In the genomic region with DNA sequence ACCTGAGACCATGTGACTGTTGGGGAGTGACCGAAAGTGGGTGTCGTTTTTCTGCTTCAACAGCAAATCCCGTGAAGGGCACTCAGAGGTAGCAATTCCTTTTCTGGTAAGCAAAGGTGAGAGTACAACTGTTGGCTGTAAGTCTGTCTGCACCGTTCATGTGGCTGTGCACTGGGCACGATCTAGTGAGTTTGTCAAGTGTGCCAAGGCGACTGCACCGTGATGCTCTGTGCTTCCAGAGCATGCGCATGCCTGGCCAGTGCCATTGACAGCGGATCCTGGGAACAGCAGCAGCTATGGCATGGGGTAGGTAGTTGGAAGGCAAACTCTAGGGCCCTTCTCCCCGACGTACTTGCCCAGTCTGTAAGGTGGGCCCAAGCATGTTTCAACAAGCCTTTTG, we compare ENCODE assay signal across 16 mouse cellular contexts. TPM values are rescaled to one million over a fixed set of nuclear protein-coding genes. Genes with fewer than 3 reads are reported as not detected.
DNase-seq lines count a peak whose midpoint lies in the region; ATAC-seq and TF ChIP-seq lines count a peak whose summit lies in the region.
"Had no signal": no experiment of that assay in that cellular context is flagged by ENCODE, and none has a peak within 500 bp of the region (broad histone marks: within the 10 kb centered on the region; RNA-seq: fewer than 3 reads in every experiment).

No protein-coding gene starts in this region.

- intact Hi-C loops in heart, adult 2 months (cut with DNase I) = no loop called here

- 57% methylated on average over 11 of the region's 11 CpGs for WGBS in heart, adult 2 months
- 64% methylated on average over 11 of the region's 11 CpGs for WGBS in kidney, embryonic 16.5 days
- 66% methylated on average over 11 of the region's 11 CpGs for WGBS in heart, embryonic 16.5 days
- 70% methylated on average over 11 of the region's 11 CpGs for WGBS in stomach, postnatal 0 days

- H3K4me1 ChIP-seq in heart, adult 2 months (ENCODE audit: control insufficient read depth, insufficient read depth, low read length) = peaks cover 7% of the 10 kb centered on the region; the same call in 1 of the 2 replicates
- H3K4me1 ChIP-seq in kidney, embryonic 16.5 days (ENCODE audit: insufficient read depth, low read length) = 0 out of 2 replicates have a peak, but pooled peaks cover 17% of the 10 kb centered on the region
- H3K4me1 ChIP-seq in heart, embryonic 16.5 days (ENCODE audit: control insufficient read depth, insufficient read depth, low read length) = peaks cover 62% of the 10 kb centered on the region
- H3K4me1 ChIP-seq in stomach, postnatal 0 days (replicated peaks; ENCODE audit: control insufficient read depth, insufficient read depth) = no peaks in the 10 kb centered on the region
- H3K4me1 ChIP-seq: neural tube, embryonic 12.5 days had no signal

- no peak overlapping the region for H3K4me3 ChIP-seq in heart, adult 2 months
- H3K4me3 ChIP-seq in kidney, embryonic 16.5 days (ENCODE audit: low read length) = no peak overlapping the region
- H3K4me3 ChIP-seq in heart, embryonic 16.5 days (ENCODE audit: low read length) = no peak overlapping the region
- H3K4me3 ChIP-seq in stomach, postnatal 0 days (ENCODE audit: low read depth, low read length) = no peak overlapping the region
- H3K4me3 ChIP-seq: embryonic facial prominence, embryonic 15.5 days; forebrain, embryonic 10.5 days; hindbrain, embryonic 12.5 days; neural tube, embryonic 12.5 days; stomach, embryonic 15.5 days had no signal

- H3K9ac ChIP-seq in heart, adult 2 months (ENCODE audit: low read depth, low read length) = no peak overlapping the region
- no peak overlapping the region for H3K9ac ChIP-seq in kidney, embryonic 16.5 days (replicated peaks; ENCODE audit: low read length)
- peak overlapping the region; percentile 34 for H3K9ac ChIP-seq in heart, embryonic 16.5 days (ENCODE audit: low read length)
- H3K9ac ChIP-seq in stomach, postnatal 0 days (ENCODE audit: low read length) = no peak overlapping the region
- H3K9ac ChIP-seq: embryonic facial prominence, embryonic 15.5 days; hindbrain, embryonic 12.5 days; neural tube, embryonic 12.5 days; stomach, embryonic 15.5 days had no signal

- 0 out of 2 replicates have a peak, but pooled peaks have one; percentile 8 for ATAC-seq in kidney, embryonic 16.5 days (ENCODE audit: low FRiP score, low TSS enrichment)
- ATAC-seq in heart, embryonic 16.5 days (replicated peaks; ENCODE audit: extremely low read depth, insufficient read depth, low FRiP score) = no peak
- peak; percentile 24; the same call in 1 of the 2 replicates for ATAC-seq in stomach, postnatal 0 days (ENCODE audit: low FRiP score, low TSS enrichment)

- no peak for TF ChIP-seq CTCF in heart, adult 2 months (IDR thresholded peaks at IDR 0.05)
- no peak for TF ChIP-seq CTCF in stomach, postnatal 0 days (IDR thresholded peaks at IDR 0.05; ENCODE audit: low read depth)

- TF ChIP-seq EP300 in heart, adult 2 months (IDR thresholded peaks at IDR 0.05; ENCODE audit: insufficient read depth, low read depth, low read length) = peak; percentile 61; the same call in 1 of the 2 replicates
- no peak for TF ChIP-seq EP300 in stomach, postnatal 0 days (optimal IDR thresholded peaks at IDR 0.05)

- no peak for TF ChIP-seq POLR2A in heart, adult 2 months (IDR thresholded peaks at IDR 0.05; ENCODE audit: insufficient read depth, low read depth, low read length)

- peak; percentile 29 to 42 for DNase-seq in heart, adult 2 months
- no peak for DNase-seq in heart, adult 8-10 months (ENCODE audit: low spot score)
- DNase-seq in kidney, postnatal 10 days = no peak
- no peak for DNase-seq in stomach, postnatal 0 days (ENCODE audit: low spot score)
- no peak for DNase-seq in left cerebral cortex, adult 11 months (ENCODE audit: low spot score)
- DNase-seq: cerebellum, adult 8-10 months; gastrocnemius, postnatal 14 days; lung, postnatal 14 days had no signal

- peak overlapping the region; percentile 46; the same call in 1 of the 2 replicates for H3K4me2 ChIP-seq in kidney, embryonic 16.5 days (replicated peaks; ENCODE audit: low read depth, low read length)
- H3K4me2 ChIP-seq in heart, embryonic 16.5 days (ENCODE audit: low read depth, low read length) = peak overlapping the region; percentile 37
- H3K4me2 ChIP-seq in stomach, postnatal 0 days (replicated peaks; ENCODE audit: low read depth) = no peak overlapping the region
- H3K4me2 ChIP-seq: hindbrain, embryonic 12.5 days; neural tube, embryonic 12.5 days had no signal

- H3K9me3 ChIP-seq in kidney, embryonic 16.5 days (ENCODE audit: low read length) = no peaks in the 10 kb centered on the region
- 0 out of 2 replicates have a peak, but pooled peaks cover 3% of the 10 kb centered on the region for H3K9me3 ChIP-seq in heart, embryonic 16.5 days (replicated peaks; ENCODE audit: control insufficient read depth, low read length)
- H3K9me3 ChIP-seq in stomach, postnatal 0 days (ENCODE audit: control insufficient read depth, low read length) = no peaks in the 10 kb centered on the region
- H3K9me3 ChIP-seq: embryonic facial prominence, embryonic 15.5 days; forebrain, embryonic 10.5 days; G1E; hindbrain, embryonic 12.5 days; neural tube, embryonic 12.5 days; stomach, embryonic 15.5 days had no signal

- H3K27ac ChIP-seq in heart, adult 2 months = peak overlapping the region; percentile 93
- no peak overlapping the region for H3K27ac ChIP-seq in kidney, embryonic 16.5 days (ENCODE audit: low read length)
- peak overlapping the region; percentile 74 for H3K27ac ChIP-seq in heart, embryonic 16.5 days (ENCODE audit: low read length)
- H3K27ac ChIP-seq in stomach, postnatal 0 days (replicated peaks) = no peak overlapping the region
- H3K27ac ChIP-seq: embryonic facial prominence, embryonic 15.5 days; forebrain, embryonic 10.5 days; hindbrain, embryonic 12.5 days; neural tube, embryonic 12.5 days; stomach, embryonic 15.5 days had no signal

- H3K79me2 ChIP-seq in heart, adult 2 months (replicated peaks; ENCODE audit: control insufficient read depth, insufficient read depth, low read length) = no peaks in the 10 kb centered on the region

- H3K27me3 ChIP-seq in heart, adult 2 months (ENCODE audit: control insufficient read depth, insufficient read depth, low read length) = no peaks in the 10 kb centered on the region
- no peaks in the 10 kb centered on the region for H3K27me3 ChIP-seq in kidney, embryonic 16.5 days (ENCODE audit: insufficient read depth, low read length)
- H3K27me3 ChIP-seq in heart, embryonic 16.5 days (ENCODE audit: control insufficient read depth, insufficient read depth, low read length) = no peaks in the 10 kb centered on the region
- H3K27me3 ChIP-seq in stomach, postnatal 0 days (ENCODE audit: control insufficient read depth, insufficient read depth, low read length) = no peaks in the 10 kb centered on the region
- H3K27me3 ChIP-seq: embryonic facial prominence, embryonic 15.5 days; hindbrain, embryonic 12.5 days; neural tube, embryonic 12.5 days; stomach, embryonic 15.5 days had no signal

- H3K36me3 ChIP-seq in heart, adult 2 months (ENCODE audit: control insufficient read depth, insufficient read depth, low read length) = peaks cover 4% of the 10 kb centered on the region
- no peaks in the 10 kb centered on the region for H3K36me3 ChIP-seq in kidney, embryonic 16.5 days (ENCODE audit: insufficient read depth, low read length)
- 0 out of 2 replicates have a peak, but pooled peaks cover 1% of the 10 kb centered on the region for H3K36me3 ChIP-seq in heart, embryonic 16.5 days (ENCODE audit: control insufficient read depth, insufficient read depth)
- H3K36me3 ChIP-seq in stomach, postnatal 0 days (ENCODE audit: control insufficient read depth, insufficient read depth, low read length) = no peaks in the 10 kb centered on the region
- H3K36me3 ChIP-seq: embryonic facial prominence, embryonic 15.5 days; forebrain, embryonic 10.5 days; G1E; hindbrain, embryonic 12.5 days; neural tube, embryonic 12.5 days; stomach, embryonic 15.5 days had no signal

RNA-seq across cellular contexts. Expression of gene Rbm20, which starts 49.6 kb away (rescaled TPM):
- total RNA-seq in heart, adult 2 months (2021) = 100 to 1,000 TPM; 194 to 231 TPM
- 143 and 161 TPM in 2 replicates for polyA plus RNA-seq in heart, adult 2 months (2012; rRNA removed)
- total RNA-seq in heart, adult 8-10 months (2022) = 100 to 1,000 TPM; 232 to 257 (median 245) TPM
- 2.5 and 3.1 TPM in 2 replicates for polyA plus RNA-seq in kidney, embryonic 16.5 days (2015; fragmentation: Nextera tagmentation; extraction: Ambion mirVana)
- polyA plus RNA-seq in heart, embryonic 16.5 days (2015; fragmentation: Nextera tagmentation; extraction: Ambion mirVana) = 48.1 and 50.7 TPM in 2 replicates
- 2.3 and 2.5 TPM in 2 replicates for polyA plus RNA-seq in stomach, postnatal 0 days (2015; fragmentation: Nextera tagmentation; extraction: Ambion mirVana)

Comparison
In these comparisons a context has a peak if more than half of its experiments do, and no peak if none do; other contexts are left out.
1. DNase-seq: peak in heart, adult 2 months (2 of 2); none in heart, adult 8-10 months (single experiment), kidney, postnatal 10 days (single experiment), stomach, postnatal 0 days (single experiment) and left cerebral cortex, adult 11 months (single experiment).
2. H3K27ac ChIP-seq: peak in heart, adult 2 months (single experiment) and heart, embryonic 16.5 days (single experiment); none in kidney, embryonic 16.5 days (single experiment) and stomach, postnatal 0 days (single experiment).
3. RNA of gene Rbm20, which starts 49.6 kb away (polyA plus RNA-seq): 143 to 161 TPM in heart, adult 2 months and 48.1 to 50.7 TPM in heart, embryonic 16.5 days; 2.3 to 2.5 TPM in stomach, postnatal 0 days and 2.5 to 3.1 TPM in kidney, embryonic 16.5 days; every median in the first group is over 10 times any median in the second.